Mouse (Mus musculus) bone marrow, adult 2 months (tissue): ENCODE measurements at regions not wholly inside any gene's neighbourhood (a gene's known extent, or its start where the extent isn't known, plus 50 kb on each side); places are given as distances from the start of the nearest gene placed in this dataset.

Experiments
- H3K27ac ChIP-seq: fragments of 200-500 bp; 2 replicates; pipeline ENCODE4 v1.5.1; 2012; ENCODE audit warnings: low read depth, mild to moderate bottlenecking, control low read depth, inconsistent platforms, low read length; ENCODE audit not compliant: control insufficient read depth, poor library complexity, insufficient read depth
- H3K4me1 ChIP-seq: fragments of 200-500 bp; 2 replicates; pipeline ENCODE4 v1.6.1; 2011; ENCODE audit warnings: low read length; ENCODE audit not compliant: control insufficient read depth, insufficient read depth
- H3K4me3 ChIP-seq: fragments of 200-500 bp; replicated peaks from 2 replicates; pipeline ENCODE3; 2011; ENCODE audit warnings: mild to moderate bottlenecking, low read depth, low read length, control low read depth; ENCODE audit not compliant: control insufficient read depth
- CTCF ChIP-seq: fragments of 200-500 bp; IDR thresholded peaks from 2 replicates; pipeline ENCODE4 v1.5.1; 2011; ENCODE audit warnings: low read length, control low read depth; ENCODE audit not compliant: control insufficient read depth, insufficient read depth
- POLR2A ChIP-seq: fragments of 200-500 bp; IDR thresholded peaks from 2 replicates; pipeline ENCODE4 v1.6.1; 2011; ENCODE audit warnings: low read depth, mild to moderate bottlenecking, control low read depth, low read length, borderline replicate concordance; ENCODE audit not compliant: control insufficient read depth
- WGBS: fragments of 180-500 bp; shearing (Covaris S2); methylation state at CpG from one replicate; pipeline ENCODE4 v1.1.7; 2018; 5-methylcytosine and 5-hydroxymethylcytosine counted together

DNA sequence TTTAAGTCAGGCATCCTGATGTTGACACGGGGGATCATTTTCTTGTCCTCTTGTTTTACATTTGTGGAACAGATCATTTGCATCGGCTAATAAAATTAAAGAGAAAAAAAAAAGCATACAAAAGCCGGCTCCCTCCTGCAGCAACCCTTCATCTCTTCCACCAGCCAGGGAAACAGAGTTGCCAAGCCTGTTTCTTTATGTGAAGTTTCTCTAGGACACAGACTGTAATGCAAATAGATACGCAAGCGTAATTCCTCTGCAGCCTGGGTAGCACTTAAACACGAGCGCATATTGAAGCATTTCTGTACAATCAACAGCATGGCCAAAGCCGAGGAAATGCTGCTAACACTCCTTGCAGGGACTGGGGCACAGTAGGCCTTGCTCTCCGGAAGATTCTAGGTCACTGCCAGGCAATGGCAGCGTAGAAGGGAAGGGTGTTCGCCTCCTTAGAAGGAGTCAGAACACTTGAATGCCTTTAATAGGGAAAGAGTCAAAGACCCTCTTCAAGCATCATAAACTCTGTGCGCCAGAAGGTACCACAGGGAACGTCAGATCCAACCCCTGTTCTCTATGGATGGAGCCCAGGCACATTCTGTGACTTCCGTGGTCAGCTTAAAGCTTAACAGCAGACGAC, 425.3 kb upstream of the Smim15 start:
- Histone ChIP-seq H3K4me3 (no peak overlapping the region), H3K4me1 (no peaks in the 10 kb centered on the region; the same call in 1 of the 2 replicates), H3K27ac (no peak overlapping the region)
- TF ChIP-seq CTCF (no peak), POLR2A (no peak)
- 61% methylated on average over 15 of the region's 15 CpGs for WGBS

DNA sequence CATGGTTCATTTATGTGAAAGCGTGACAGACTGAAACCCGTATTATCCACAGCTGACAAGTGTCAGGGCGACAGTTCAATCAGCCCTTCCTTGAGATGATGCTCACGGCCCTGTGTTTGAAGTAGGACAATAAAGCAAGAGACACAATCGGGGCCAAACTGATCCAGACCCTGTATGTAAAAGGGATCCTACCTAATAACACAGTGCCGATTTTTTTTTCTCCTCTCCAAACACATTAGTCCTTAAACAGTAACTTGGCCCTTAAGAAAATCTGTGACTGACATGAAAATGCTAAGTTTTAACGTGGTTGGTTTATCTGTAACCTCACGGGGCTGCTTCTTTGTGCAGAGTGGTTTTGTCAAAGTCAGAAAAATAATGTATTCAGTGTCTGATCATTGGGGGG, 425.9 kb upstream of the Smim15 start:
- 74% methylated on average over 8 of the region's 8 CpGs for WGBS
- no peak for TF ChIP-seq CTCF
- no peak for TF ChIP-seq POLR2A
- no peaks in the 10 kb centered on the region; the same call in 1 of the 2 replicates for H3K4me1 ChIP-seq

DNA sequence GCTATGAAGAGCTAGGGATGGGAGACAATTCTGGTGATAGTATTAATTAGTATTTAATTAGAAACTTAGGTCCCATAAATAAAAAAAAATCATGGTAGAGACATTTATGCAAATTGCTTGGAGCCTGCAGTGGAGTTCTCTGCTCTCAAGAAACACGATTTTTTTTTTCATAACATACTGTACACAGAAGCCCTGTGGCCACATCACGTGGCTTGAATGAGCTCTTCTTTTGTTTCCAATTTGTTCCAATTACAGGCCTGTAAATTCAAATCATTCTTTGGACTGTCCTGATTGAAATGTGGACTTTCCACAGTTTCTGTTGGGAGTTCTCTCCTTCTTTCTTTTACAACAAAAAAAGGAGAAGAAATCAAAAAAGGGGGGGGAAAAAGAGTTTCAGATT, 426.7 kb upstream of the Smim15 start:
- H3K4me1 ChIP-seq = no peaks in the 10 kb centered on the region; the same call in 1 of the 2 replicates
- no peak overlapping the region for H3K4me3 ChIP-seq
- TF ChIP-seq CTCF (no peak), POLR2A (no peak)
- no peak overlapping the region for H3K27ac ChIP-seq
- 70% methylated on average over 2 of the region's 2 CpGs for WGBS

More for the DNA sequence above, 425.9 kb upstream of the Smim15 start:
- Histone ChIP-seq H3K27ac (no peak overlapping the region), H3K4me3 (no peak overlapping the region)

DNA sequence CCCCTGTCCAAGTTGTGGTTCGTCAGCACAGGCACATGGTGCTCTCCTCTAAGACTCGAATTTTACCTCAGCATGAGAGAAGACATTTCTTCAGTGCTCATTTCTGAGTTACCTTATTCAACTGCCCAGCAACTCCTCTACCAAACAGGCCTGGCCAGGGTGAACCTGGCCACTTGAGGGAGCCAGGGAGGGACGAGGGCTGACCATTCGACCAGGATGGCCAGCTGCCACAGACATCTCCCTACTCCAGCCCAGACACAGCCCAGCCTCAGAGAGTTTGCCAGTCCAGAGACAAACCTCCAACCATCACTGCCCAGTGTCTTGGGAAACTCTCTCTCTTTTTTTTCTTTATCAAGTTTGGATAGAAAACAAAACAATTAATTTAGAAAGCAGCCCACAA, 427.5 kb upstream of the Smim15 start:
- no peak overlapping the region for H3K27ac ChIP-seq
- no peak overlapping the region for H3K4me3 ChIP-seq
- 82% methylated on average over 4 of the region's 4 CpGs for WGBS
- H3K4me1 ChIP-seq = no peaks in the 10 kb centered on the region; the same call in 1 of the 2 replicates
- no peak for TF ChIP-seq CTCF
- no peak for TF ChIP-seq POLR2A

DNA sequence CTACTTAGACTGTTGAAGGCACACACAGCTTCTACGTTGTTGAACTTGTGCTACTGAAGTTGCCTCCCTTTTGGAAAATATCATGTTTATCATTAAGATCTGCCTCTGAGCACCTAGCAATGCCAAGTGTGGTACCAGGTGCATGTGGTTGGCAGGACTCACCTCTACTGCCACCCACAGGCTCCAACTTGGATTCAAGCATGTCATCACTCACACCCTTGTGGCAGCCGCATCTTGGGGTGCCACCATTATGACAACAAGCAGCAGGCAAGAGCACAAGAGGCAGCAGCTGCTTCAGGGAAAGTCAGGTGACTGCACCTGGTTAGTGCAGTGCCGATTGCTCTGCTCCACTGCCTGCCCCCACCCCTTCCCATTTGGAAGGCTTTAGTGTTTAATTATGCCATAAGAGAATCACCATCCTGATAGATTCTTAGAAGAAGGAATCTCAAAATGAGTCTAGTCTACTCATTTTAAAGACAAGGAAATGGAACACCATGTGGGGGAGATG, 435.2 kb upstream of the Smim15 start:
- peaks cover 1% of the 10 kb centered on the region; the same call in 1 of the 2 replicates for H3K4me1 ChIP-seq
- WGBS = 78% methylated on average over 3 of the region's 3 CpGs
- H3K27ac ChIP-seq = no peak overlapping the region
- no peak overlapping the region for H3K4me3 ChIP-seq
- TF ChIP-seq CTCF = no peak
- TF ChIP-seq POLR2A = no peak

DNA sequence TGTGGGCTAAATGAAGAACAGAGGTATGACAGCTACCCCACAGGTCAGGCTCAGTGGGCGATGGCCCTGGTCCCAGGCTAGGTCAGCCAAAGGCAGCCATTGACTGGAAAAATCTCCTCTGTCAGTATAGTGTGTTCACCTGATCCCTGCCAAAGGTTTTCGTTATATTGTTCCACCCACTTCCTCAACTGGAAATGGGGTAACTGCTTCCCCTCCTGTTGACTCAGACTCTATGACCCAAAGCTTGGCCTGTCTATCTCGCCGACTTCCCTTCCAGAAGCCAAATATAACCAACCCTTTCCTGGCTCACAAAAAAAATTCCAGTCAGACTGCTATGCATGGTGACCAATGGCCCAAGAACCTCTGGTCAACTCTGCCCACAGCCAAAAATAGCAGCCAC, 437.0 kb upstream of the Smim15 start:
- Histone ChIP-seq H3K4me1 (peaks cover 1% of the 10 kb centered on the region; the same call in 1 of the 2 replicates), H3K27ac (no peak overlapping the region), H3K4me3 (no peak overlapping the region)
- TF ChIP-seq CTCF (no peak), POLR2A (no peak)
- WGBS = 26% methylated on average over 4 of the region's 4 CpGs

DNA sequence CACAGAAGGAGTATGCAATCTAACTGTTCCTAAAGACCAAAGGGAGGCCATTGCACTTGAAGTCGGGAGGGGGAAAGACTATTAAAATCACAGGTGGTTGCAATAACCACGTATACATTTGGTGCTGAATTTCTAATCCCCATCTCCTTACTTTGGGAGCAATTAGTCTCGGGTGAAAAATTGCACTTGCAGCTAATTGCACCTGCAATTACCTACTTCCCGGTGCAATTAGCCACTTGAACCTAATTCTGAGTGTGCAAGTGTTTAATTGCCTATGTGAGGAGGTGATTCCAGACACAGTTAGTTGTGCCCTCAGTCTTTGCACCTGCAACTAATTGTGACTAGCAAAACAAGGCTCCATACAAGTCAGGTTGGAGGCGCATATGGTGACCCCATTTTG, 442.1 kb upstream of the Smim15 start:
- Histone ChIP-seq H3K4me3 (no peak overlapping the region), H3K4me1 (peaks cover under 1% of the 10 kb centered on the region; the same call in 1 of the 2 replicates), H3K27ac (no peak overlapping the region)
- TF ChIP-seq POLR2A (no peak), CTCF (no peak)
- WGBS = 73% methylated on average over 5 of the region's 5 CpGs

DNA sequence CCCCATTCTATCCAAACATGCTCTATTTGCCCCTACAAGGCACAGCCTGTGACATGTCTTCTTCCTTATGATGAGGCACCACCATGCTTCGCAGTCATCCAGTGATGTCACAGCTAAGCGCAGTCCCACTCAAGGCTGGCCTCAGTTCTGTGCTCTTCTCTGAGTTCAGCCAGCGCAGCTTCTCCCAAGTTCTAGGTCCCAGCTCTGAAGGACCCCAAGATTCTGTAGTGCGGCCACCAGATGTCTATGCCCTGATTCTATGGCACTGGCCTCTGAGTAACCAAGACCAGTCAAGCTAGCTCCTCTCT, 443.2 kb upstream of the Smim15 start:
- TF ChIP-seq CTCF = no peak
- TF ChIP-seq POLR2A = no peak
- WGBS = 85% methylated on average over 4 of the region's 4 CpGs
- H3K4me3 ChIP-seq = no peak overlapping the region
- H3K27ac ChIP-seq = no peak overlapping the region
- no peaks in the 10 kb centered on the region; the same call in 1 of the 2 replicates for H3K4me1 ChIP-seq
